Mouse (Mus musculus): ENCODE results near the gene Pfkfb3. TPM values are rescaled to one million over a fixed set of nuclear protein-coding genes. Genes with fewer than 3 reads are reported as not detected.
A peak's percentile ranks its signal among the peaks of the same experiment; 100 is the strongest.

Pfkfb3 gene
- total RNA-seq, 1 experiment = 19.6 TPM

DNA sequence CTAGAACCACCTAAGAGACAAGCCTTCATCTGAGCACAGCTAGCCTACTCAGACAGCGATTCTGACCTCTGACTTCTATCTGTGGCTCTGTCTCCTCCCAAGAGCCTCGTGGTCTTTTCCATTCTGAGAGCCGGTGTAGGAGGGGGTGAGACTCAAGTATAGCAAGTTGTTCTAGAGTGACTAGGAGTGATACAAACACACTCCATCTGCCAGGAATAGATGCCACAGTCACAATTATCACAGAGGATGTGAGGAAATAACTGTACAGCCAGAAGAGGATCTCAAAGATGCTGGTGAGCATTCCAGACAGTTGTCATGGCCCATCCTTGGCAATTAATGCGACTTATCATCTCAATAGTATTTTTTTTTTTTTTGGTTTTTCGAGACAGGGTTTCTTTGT, 129.6 kb downstream of the Pfkfb3 start:
- H3K4me3 ChIP-seq (ENCODE audit: insufficient read depth in 1 of 2, low read depth in 1 of 2, low read length in 2 of 2, poor library complexity in 1 of 2, severe bottlenecking in 1 of 2) = no peak overlapping the region
- TF ChIP-seq MAFK (IDR thresholded peaks at IDR 0.05; ENCODE audit: insufficient read depth, low read depth, low read length) (no peak), ZC3H11A (IDR thresholded peaks at IDR 0.05; ENCODE audit: borderline replicate concordance, low read depth, low read length) (no peak), ZNF384 (IDR thresholded peaks at IDR 0.05; ENCODE audit: low read depth, low read length) (no peak), HCFC1 (IDR thresholded peaks at IDR 0.05; ENCODE audit: borderline replicate concordance, insufficient read depth, low read length) (no peak), CHD2 (IDR thresholded peaks at IDR 0.05; ENCODE audit: low read depth, low read length) (no peak)
- in situ Hi-C loops (cut with MboI; ENCODE audit: low sequenced_read_pairs in 2 of 2, unreplicated experiment in 2 of 2) = no loop called here
- H3K9ac ChIP-seq (ENCODE audit: insufficient read depth, low read depth, low read length, poor library complexity, severe bottlenecking) = no peak overlapping the region
- DNase-seq (ENCODE audit: low read depth, low spot score) = no peak
- H3K36me3 ChIP-seq (ENCODE audit: control insufficient read depth, insufficient read depth, low read length, poor library complexity, severe bottlenecking) = no peaks in the 10 kb centered on the region
- no peaks in the 10 kb centered on the region for H3K9me3 ChIP-seq (ENCODE audit: control insufficient read depth, insufficient read depth, low read depth, low read length)
- H3K4me1 ChIP-seq (ENCODE audit: control insufficient read depth in 2 of 2, insufficient read depth in 2 of 2, low read length in 2 of 2, poor library complexity in 1 of 2) = no peaks in the 10 kb centered on the region; a peak in 1 of 4 replicates
- H3K27ac ChIP-seq (ENCODE audit: insufficient read depth, low read depth, low read length, poor library complexity, severe bottlenecking) = no peak overlapping the region

DNA sequence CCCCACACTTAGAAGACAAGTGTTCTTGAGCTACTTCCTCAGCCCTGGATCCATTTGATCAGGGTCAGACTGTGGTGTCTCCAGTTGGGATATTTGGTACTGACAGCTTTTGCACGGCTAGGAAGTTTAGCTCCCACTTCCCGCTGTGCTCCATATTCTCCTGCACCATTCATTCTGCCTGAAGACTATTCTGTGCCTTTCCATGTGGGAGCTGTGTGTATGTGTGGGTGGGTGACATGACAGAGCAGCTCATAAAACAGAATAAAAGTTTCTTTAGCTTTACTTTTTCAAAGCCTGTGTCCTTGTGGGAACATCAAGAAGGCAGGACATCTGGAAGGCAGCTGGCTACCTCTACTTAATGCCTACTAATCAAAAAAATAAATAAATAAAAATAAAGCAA, 130.5 kb downstream of the Pfkfb3 start:
- in situ Hi-C loops (cut with MboI; ENCODE audit: low sequenced_read_pairs in 2 of 2, unreplicated experiment in 2 of 2) = no loop called here
- Histone ChIP-seq H3K36me3 (ENCODE audit: control insufficient read depth, insufficient read depth, low read length, poor library complexity, severe bottlenecking) (no peaks in the 10 kb centered on the region), H3K4me1 (ENCODE audit: control insufficient read depth in 2 of 2, insufficient read depth in 2 of 2, low read length in 2 of 2, poor library complexity in 1 of 2) (no peaks in the 10 kb centered on the region; a peak in 1 of 4 replicates), H3K4me3 (ENCODE audit: insufficient read depth in 1 of 2, low read depth in 1 of 2, low read length in 2 of 2, poor library complexity in 1 of 2, severe bottlenecking in 1 of 2) (no peak overlapping the region), H3K9ac (ENCODE audit: insufficient read depth, low read depth, low read length, poor library complexity, severe bottlenecking) (no peak overlapping the region), H3K27ac (ENCODE audit: insufficient read depth, low read depth, low read length, poor library complexity, severe bottlenecking) (no peak overlapping the region), H3K9me3 (ENCODE audit: control insufficient read depth, insufficient read depth, low read depth, low read length) (no peaks in the 10 kb centered on the region)
- TF ChIP-seq HCFC1 (IDR thresholded peaks at IDR 0.05; ENCODE audit: borderline replicate concordance, insufficient read depth, low read length) (no peak), CHD2 (IDR thresholded peaks at IDR 0.05; ENCODE audit: low read depth, low read length) (no peak), MAFK (IDR thresholded peaks at IDR 0.05; ENCODE audit: insufficient read depth, low read depth, low read length) (no peak), ZNF384 (IDR thresholded peaks at IDR 0.05; ENCODE audit: low read depth, low read length) (no peak), ZC3H11A (IDR thresholded peaks at IDR 0.05; ENCODE audit: borderline replicate concordance, low read depth, low read length) (no peak)
- DNase-seq (ENCODE audit: low read depth, low spot score) = no peak

DNA sequence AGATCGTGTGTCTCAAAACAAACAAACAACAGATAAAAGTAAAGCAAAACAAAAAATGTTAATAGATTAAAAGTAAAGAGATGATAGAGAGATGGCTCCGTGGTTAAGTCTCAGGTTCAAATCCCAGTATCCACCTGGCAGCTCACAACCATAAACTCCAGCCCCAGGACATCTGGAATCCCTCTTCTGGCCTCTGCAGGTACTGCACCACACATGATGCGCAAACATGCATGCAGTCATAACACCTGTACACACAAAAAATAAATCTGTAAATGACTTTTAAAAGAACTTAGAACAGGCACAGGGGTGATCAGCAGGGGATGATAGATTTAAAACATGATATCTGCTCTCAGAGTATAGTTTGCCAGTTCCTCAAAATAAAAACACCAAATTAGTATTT, 131.5 kb downstream of the Pfkfb3 start:
- Histone ChIP-seq H3K27ac (ENCODE audit: insufficient read depth, low read depth, low read length, poor library complexity, severe bottlenecking) (no peak overlapping the region), H3K4me1 (ENCODE audit: control insufficient read depth in 2 of 2, insufficient read depth in 2 of 2, low read length in 2 of 2, poor library complexity in 1 of 2) (no peaks in the 10 kb centered on the region; a peak in 1 of 4 replicates), H3K36me3 (ENCODE audit: control insufficient read depth, insufficient read depth, low read length, poor library complexity, severe bottlenecking) (no peaks in the 10 kb centered on the region), H3K4me3 (ENCODE audit: insufficient read depth in 1 of 2, low read depth in 1 of 2, low read length in 2 of 2, poor library complexity in 1 of 2, severe bottlenecking in 1 of 2) (no peak overlapping the region), H3K9me3 (ENCODE audit: control insufficient read depth, insufficient read depth, low read depth, low read length) (no peaks in the 10 kb centered on the region), H3K9ac (ENCODE audit: insufficient read depth, low read depth, low read length, poor library complexity, severe bottlenecking) (no peak overlapping the region)
- no peak for DNase-seq (ENCODE audit: low read depth, low spot score)
- in situ Hi-C loops (cut with MboI; ENCODE audit: low sequenced_read_pairs in 2 of 2, unreplicated experiment in 2 of 2) = no loop called here
- TF ChIP-seq ZC3H11A (IDR thresholded peaks at IDR 0.05; ENCODE audit: borderline replicate concordance, low read depth, low read length) (peak; percentile 36; the same call in 1 of the 2 replicates), CHD2 (IDR thresholded peaks at IDR 0.05; ENCODE audit: low read depth, low read length) (no peak)

Other genes starting within 250 kb of the Pfkfb3 start
- 137 and 175 TPM in 2 replicates for gene Rbm17, start 50.1 kb upstream of the Pfkfb3 start, total RNA-seq (2012; rRNA removed)
- not detected in 2 replicates for gene Gm17490, start 72.2 kb upstream of the Pfkfb3 start, total RNA-seq (2012; rRNA removed)
- not detected in 2 replicates for gene Il2ra, start 88.7 kb upstream of the Pfkfb3 start, total RNA-seq (2012; rRNA removed)
- 0.90 and 2.4 TPM in 2 replicates for gene Il15ra, start 151.2 kb upstream of the Pfkfb3 start, total RNA-seq (2012; rRNA removed)
- gene Fbh1, start 223.5 kb upstream of the Pfkfb3 start, total RNA-seq (2012; rRNA removed) = 45.3 and 51.3 TPM in 2 replicates
- gene Ankrd16, start 223.8 kb upstream of the Pfkfb3 start, total RNA-seq (2012; rRNA removed) = 33.6 and 44.6 TPM in 2 replicates